Mouse (Mus musculus) frontal cortex, adult (tissue): ENCODE results near the gene Setd4.
"Not testable (repeated sequence)": the region's sequence is repeated elsewhere in the genome, so short reads cannot be mapped to it uniquely, and the experiment has no call there.

Experiments
- ATAC-seq: cut with Nextera tagmentation; 2 replicates; pipeline ENCODE4 v1.9.2; 2017; ENCODE audit warnings: mild to moderate bottlenecking, moderate library complexity, mixed read lengths; ENCODE audit not compliant: low TSS enrichment

Gene Setd4

GRCm38 (mm10) chr16:93603439-93604212, at the start of gene Setd4:
Gene Setd4, minus strand, starts transcription at chr16:93604063.
- ATAC-seq = peak; percentile 86

DNA sequence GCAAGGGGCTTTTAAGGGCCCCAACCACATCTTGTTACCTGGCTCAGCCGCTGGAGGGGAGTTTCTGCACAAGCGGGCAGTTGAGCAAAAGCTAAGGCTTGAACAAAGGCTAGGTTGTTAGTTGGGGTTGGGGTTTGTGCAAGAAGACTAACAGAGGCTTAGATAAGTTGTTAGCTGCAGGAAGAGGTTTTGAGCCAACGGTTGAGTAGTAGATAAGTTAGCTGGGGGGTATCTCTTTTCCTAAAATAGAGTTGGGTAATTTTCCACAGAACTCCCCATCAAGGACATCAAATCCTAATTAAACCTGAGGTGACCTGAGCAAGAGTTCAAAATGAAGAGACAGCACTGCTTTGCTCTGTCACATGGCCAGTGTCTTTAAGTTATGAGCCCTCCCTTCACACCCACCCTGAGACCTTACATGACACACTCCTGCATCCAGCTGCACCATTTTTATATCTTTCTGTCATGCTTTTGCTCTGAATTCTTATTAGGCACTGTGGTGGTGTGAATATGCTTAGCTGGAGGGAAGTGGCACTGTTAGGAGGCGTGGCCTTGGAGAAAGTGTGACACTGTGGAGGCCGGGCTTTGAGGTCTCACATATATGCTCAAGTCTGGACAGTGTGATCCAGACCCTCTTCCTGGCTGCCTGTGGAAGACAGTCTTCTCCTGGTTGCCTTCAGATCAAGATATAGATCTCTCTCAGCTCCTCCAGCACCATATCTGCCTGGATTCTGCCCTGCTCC, 44.7 kb upstream of the Setd4 start:
- no peak for ATAC-seq

DNA sequence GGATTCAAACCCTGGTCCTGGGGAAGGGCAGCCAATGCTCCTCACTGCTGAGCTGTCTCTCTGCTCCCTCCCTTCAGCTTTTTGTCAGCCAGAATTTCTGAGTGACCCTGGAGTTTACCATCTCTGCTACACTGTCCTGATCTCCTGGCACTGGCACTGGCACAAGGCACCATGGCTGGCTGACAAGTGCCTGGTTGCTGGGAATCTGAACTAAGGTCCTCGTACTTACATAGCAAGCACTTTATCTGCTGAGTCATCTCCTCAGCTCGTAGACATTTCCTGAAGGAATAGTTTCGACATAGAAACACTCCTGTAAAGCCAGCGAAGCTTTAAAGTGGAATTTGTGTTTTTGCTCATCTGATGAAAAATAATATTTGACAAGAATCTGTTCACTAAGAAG, 40.1 kb upstream of the Setd4 start:
- ATAC-seq = no peak

- ATAC-seq = peak; percentile 86
Observed at GRCm38 (mm10) chr16:93627761-93628400, 24.0 kb upstream of the Setd4 start, which contains the start of gene Gm5678. Gene Gm5678, plus strand, starts transcription at chr16:93628097.

GRCm38 (mm10) chr16:93626745-93627144, 22.9 kb upstream of the Setd4 start:
- peak; percentile 86 for ATAC-seq

DNA sequence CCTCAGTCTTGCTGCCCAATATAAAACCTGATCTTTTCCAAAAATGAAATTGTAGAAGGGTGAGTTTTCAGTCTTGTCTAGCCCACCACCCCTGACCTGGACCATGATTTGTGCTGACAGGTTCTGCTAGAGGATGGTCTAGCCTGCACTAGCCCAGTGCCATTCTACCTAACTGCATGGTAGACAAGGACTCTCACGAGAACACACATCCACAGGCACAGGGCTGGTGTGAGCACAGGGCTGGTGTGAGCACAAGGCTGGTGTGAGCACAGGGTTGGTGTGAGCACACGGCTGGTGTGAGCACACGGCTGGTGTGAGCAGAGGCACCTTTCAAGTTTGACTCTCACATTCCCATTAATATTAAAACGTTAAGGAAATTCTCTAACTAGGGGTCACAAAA, 20.8 kb upstream of the Setd4 start:
- ATAC-seq = no peak

DNA sequence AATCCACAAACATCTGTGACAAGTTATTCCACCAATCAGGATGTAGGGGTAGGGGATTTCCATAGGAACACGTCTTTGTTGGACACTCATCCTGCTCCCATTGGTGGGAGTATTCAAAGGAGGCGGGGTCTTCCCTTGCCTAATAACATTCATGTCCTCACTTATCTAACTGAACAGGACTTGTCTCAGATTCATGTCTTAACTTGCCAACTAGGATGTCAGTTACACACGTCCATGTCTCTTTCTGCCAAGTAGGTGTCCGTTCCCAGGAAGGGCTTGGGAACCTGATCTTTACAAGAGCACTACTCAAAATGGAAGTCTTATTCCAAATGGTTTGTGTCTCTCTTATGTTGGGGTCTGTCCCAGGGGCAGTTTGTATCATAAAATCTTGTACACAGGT, 19.9 kb upstream of the Setd4 start:
- ATAC-seq = not testable (repeated sequence)

- peak; percentile 91 for ATAC-seq
Observed at GRCm38 (mm10) chr16:93615118-93615870, 11.4 kb upstream of the Setd4 start.

DNA sequence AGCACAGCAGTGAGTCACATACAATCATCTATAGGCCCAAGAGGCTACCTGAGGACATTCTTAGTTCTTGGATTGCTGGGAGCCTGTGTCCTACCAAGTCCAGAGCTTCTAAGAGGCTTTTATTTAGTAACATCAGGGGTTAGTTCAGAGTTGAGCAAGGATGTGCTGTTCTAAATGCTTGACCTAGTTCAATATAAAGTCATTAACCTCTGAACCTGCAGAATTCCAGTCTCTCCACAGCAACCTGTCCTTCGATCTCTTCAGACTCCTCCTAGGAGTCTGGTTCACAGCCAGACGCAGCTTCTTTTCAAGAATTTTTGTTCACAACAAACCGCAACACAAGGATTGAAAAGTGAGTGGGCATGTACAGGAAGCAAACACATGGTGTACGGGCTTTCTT, 7.1 kb upstream of the Setd4 start:
- no peak for ATAC-seq

GRCm38 (mm10) chr16:93609796-93610195, 5.9 kb upstream of the Setd4 start:
- no peak for ATAC-seq

DNA sequence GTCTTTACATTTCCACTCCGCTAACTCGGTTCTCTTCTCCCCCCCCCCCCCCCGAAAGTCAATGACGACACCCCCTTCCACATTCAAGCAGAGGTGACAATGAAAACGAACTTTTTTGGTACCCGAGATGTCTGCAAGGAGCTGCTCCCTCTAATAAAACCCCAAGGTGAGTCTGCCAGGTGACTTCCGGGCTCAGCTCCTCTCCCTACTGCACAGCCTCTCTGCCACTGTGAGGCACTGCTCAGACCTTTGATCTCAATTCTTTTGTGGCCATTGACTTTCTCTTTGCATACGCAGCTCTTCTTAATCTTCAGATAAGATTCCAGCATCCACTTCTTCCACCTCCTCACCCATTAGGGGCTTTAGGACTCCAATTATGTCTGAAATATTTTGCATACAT, 4.9 kb upstream of the Setd4 start:
- ATAC-seq = no peak

GRCm38 (mm10) chr16:93607669-93608101, 3.8 kb upstream of the Setd4 start:
- ATAC-seq = peak; percentile 19; the same call in 1 of the 2 replicates

DNA sequence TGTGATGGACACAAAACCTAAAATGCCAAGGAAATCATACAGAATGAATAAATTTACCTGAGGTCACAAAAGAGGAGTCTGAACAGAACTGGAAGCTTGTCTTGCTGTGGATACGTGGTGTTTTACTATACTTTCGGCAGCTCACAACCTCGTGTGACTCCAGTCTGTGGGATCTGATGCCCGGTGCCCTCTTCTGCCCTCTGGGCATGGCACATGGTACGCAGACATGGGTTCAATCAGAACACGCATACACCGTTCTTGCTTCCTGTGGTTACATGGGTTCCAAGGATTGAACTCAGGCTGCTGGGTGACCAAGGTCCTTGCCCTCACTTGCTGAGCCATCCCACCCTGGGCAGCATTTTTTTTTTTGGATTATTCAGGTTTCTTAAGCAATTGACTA, 2.3 kb upstream of the Setd4 start:
- ATAC-seq = no peak

DNA sequence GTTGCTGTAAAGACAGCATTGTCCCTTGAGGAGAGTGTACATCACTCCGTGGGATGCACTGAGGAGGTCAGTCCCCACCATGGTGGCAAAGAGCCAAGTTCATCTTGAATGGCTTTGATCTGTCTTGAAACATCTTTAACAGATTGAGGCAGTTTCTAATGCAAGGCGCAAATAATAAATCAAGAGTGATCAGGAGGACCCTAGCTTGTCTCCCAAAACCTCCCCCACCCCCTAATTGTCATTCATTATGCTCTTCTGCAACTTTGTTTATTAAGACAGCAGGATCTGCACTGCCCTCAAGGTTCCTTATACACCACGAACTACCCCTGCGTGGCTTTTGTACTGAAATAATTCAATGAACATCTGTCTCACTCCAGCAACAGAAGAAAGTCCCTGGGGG, 1.7 kb upstream of the Setd4 start, which contains the start of gene Cbr1:
Cbr1 (plus strand) TSS at position 301 of the 400 bp plus-strand sequence.
- ATAC-seq = no peak

- no peak for ATAC-seq
Observed at GRCm38 (mm10) chr16:93604481-93604969, 662 bp upstream of the Setd4 start.

GRCm38 (mm10) chr16:93599461-93599860, 4.4 kb downstream of the Setd4 start:
- ATAC-seq = no peak

DNA sequence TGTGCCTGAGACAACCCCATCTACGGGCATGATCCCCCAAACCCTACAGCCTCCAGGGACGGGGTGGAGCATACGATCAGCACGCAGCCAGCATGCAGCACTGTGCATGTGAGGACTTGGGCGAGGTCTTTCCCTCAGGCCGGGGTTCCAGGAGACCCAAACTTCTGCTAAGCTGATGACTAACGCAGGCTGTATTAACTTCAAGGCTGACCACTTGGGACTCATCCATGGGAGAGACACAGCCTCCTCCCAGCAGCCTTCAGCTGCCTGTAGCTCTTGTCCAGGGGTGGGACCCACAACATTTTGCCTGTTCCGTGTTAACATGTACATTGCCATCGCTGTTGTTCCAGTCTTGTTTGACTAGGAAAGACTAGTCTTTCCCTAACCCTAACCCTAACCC, 6.3 kb downstream of the Setd4 start:
- no peak for ATAC-seq

GRCm38 (mm10) chr16:93596807-93597206, 7.1 kb downstream of the Setd4 start:
- ATAC-seq = no peak

DNA sequence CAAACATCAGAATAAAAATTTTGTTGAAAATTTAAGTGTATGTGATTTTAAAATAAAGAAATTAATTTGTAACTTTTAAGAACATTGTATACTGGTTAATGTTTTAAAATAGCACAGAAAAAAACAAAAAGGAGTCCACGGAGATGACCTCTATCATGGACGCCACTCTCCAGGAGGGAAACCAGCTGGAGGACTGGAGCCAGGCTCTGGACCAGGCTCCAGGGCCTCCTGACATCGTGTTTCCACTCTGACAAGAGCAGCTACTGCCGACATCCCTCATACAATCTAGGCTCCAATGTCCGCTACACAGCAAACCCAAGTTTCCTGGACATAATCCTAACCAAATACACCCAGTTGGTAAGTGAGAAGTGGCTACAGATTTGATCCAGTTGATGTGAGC, 8.1 kb downstream of the Setd4 start:
- ATAC-seq = no peak

DNA sequence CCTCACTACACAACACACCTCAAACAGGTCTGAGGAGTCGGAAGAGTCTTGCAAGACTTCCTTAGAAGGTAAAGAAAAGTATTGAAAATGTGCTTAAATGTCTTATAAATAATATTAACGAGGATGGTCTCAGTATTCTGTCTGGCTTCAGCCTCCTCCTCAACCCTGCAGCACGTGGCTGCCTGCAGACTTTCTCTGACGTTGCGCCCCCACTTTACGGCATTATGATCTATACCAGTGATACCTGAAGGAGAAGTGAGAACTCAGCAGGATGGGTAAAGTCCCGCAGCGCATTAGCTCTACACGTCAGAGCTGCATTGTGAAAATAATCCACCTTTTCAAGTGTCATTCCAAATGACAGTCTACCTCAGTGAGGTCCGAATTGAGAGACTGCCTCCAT, 9.4 kb downstream of the Setd4 start:
- no peak for ATAC-seq

DNA sequence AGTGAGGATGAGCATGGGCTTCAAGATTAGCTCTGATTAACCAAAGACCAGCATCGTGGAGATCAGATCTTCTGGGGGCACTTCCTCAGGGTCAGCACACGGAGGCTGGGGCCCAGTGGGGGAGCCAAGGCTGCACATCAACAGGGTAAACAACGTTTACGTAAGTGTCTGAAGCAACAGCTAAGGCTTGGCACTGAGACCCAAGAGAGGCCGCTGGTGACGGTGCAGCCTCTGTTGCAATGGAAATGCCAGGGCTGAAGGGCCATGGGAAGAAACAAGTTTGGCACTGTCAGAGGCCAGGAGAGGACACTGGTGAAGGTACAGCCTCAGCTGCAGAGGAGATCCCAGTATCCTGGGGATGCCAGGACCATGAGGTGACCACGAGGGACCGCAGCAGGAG, 10.5 kb downstream of the Setd4 start:
- ATAC-seq = no peak

DNA sequence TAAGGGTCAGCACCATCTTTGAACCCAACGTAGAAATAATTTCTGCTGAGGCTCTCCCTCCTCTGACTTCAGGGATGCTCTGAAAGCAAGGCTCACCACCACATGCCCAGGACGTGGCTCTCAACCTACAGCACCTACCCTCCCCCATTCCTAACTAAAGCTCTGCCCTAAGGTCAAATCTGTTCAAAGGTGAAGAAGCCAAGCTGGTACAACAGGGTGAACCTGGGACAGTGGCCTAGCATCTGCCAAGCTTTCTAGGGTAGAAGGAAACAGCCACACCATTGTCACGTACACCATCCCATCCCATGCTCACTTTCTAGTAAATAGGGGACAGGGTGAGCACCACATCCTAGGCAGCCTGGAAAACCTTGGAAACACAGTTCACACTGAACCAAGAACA, 11.2 kb downstream of the Setd4 start:
- ATAC-seq = no peak
